ENCODE assay signal across 8 mouse cellular contexts in genomic region chr4:41554994-41555663, GRCm38 (mm10). TPM values are rescaled to one million over a fixed set of nuclear protein-coding genes. Genes with fewer than 3 reads are reported as not detected.
DNase-seq lines count a peak whose midpoint lies in the region; ATAC-seq lines count a peak whose summit lies in the region.

No protein-coding gene starts in this region.

- H3K36me3 ChIP-seq in hindbrain, embryonic 13.5 days = no peaks in the 10 kb centered on the region
- no peaks in the 10 kb centered on the region for H3K36me3 ChIP-seq in hindbrain, embryonic 11.5 days (ENCODE audit: control insufficient read depth, insufficient read depth, low read length)

- H3K9me3 ChIP-seq in hindbrain, embryonic 13.5 days = no peaks in the 10 kb centered on the region
- H3K9me3 ChIP-seq in hindbrain, embryonic 11.5 days (ENCODE audit: control insufficient read depth, low read length) = no peaks in the 10 kb centered on the region

- H3K4me3 ChIP-seq in hindbrain, embryonic 13.5 days = no peak overlapping the region
- H3K4me3 ChIP-seq in hindbrain, embryonic 11.5 days (ENCODE audit: low read depth, low read length) = no peak overlapping the region

- H3K27ac ChIP-seq in hindbrain, embryonic 13.5 days = peak overlapping the region; percentile 58
- no peak overlapping the region for H3K27ac ChIP-seq in hindbrain, embryonic 11.5 days (ENCODE audit: low read depth, low read length)

- no peak overlapping the region for H3K9ac ChIP-seq in hindbrain, embryonic 13.5 days
- H3K9ac ChIP-seq in hindbrain, embryonic 11.5 days (ENCODE audit: low read depth, low read length) = no peak overlapping the region

- H3K4me1 ChIP-seq in hindbrain, embryonic 13.5 days (replicated peaks) = peaks cover 41% of the 10 kb centered on the region
- no peaks in the 10 kb centered on the region for H3K4me1 ChIP-seq in hindbrain, embryonic 11.5 days (replicated peaks; ENCODE audit: control insufficient read depth, insufficient read depth, low read length)

- no peak for ATAC-seq in hindbrain, embryonic 13.5 days (ENCODE audit: low FRiP score)
- ATAC-seq in hindbrain, embryonic 11.5 days (ENCODE audit: low FRiP score) = no peak
- peak; percentile 82 for ATAC-seq in granulocyte monocyte progenitor cell, adult 5-6 weeks (replicated peaks; ENCODE audit: poor library complexity, severe bottlenecking)

- no peak for DNase-seq in hindbrain, embryonic 11.5 days (ENCODE audit: low spot score)
- DNase-seq in adrenal gland, adult 18-20 months (ENCODE audit: low spot score in 2 of 2) = peak; percentile 31 to 55
- peak; percentile 70 to 75 for DNase-seq in kidney, adult 8-10 months
- peak; percentile 89 for DNase-seq in lung, postnatal 14 days
- no peak for DNase-seq in right cerebral cortex, postnatal 25 days
- no peak for DNase-seq in B cell, adult 2 months

- WGBS in hindbrain, embryonic 13.5 days = 70% methylated on average over 14 of the region's 14 CpGs
- 82% methylated on average over 14 of the region's 14 CpGs for WGBS in hindbrain, embryonic 11.5 days

- no peaks in the 10 kb centered on the region for H3K27me3 ChIP-seq in hindbrain, embryonic 13.5 days
- no peaks in the 10 kb centered on the region for H3K27me3 ChIP-seq in hindbrain, embryonic 11.5 days (ENCODE audit: control insufficient read depth, insufficient read depth, low read length)

- no peak overlapping the region for H3K4me2 ChIP-seq in hindbrain, embryonic 13.5 days
- H3K4me2 ChIP-seq in hindbrain, embryonic 11.5 days (replicated peaks; ENCODE audit: low read depth, low read length) = no peak overlapping the region

RNA-seq across cellular contexts. Expression of gene Fam219a, which starts 14.2 kb away (rescaled TPM):
- 16.7 and 18.1 TPM in 2 replicates for polyA plus RNA-seq in hindbrain, embryonic 13.5 days (2015; fragmentation: Nextera tagmentation; extraction: Ambion mirVana)
- 11.8 and 17.6 TPM in 2 replicates for polyA plus RNA-seq in hindbrain, embryonic 11.5 days (2014; fragmentation: Nextera tagmentation; extraction: Ambion mirVana)
- 10 to 100 TPM; 15.7 to 20.2 TPM for total RNA-seq in adrenal gland, adult 18-20 months (2021)
- total RNA-seq in granulocyte monocyte progenitor cell, adult 5-6 weeks (2014; fragmentation: Nextera tagmentation) = 2.6 and 3.2 TPM in 2 replicates
- 0.26 and 1.9 TPM in 2 replicates for total RNA-seq in granulocyte monocyte progenitor cell, adult 5-6 weeks (2017)

RNA-seq across cellular contexts. Expression of gene Dnaic1, which starts 14.4 kb away (rescaled TPM):
- polyA plus RNA-seq in hindbrain, embryonic 13.5 days (2015; fragmentation: Nextera tagmentation; extraction: Ambion mirVana) = 3.2 and 5.0 TPM in 2 replicates
- 2.9 and 3.2 TPM in 2 replicates for polyA plus RNA-seq in hindbrain, embryonic 11.5 days (2014; fragmentation: Nextera tagmentation; extraction: Ambion mirVana)
- total RNA-seq in adrenal gland, adult 18-20 months (2021) = not detected
- not detected in 2 replicates for total RNA-seq in granulocyte monocyte progenitor cell, adult 5-6 weeks (2014; fragmentation: Nextera tagmentation)
- not detected in 2 replicates for total RNA-seq in granulocyte monocyte progenitor cell, adult 5-6 weeks (2017)

RNA-seq across cellular contexts. Expression of gene 1110017D15Rik, which starts 38.0 kb away (rescaled TPM):
- 9.8 and 17.9 TPM in 2 replicates for polyA plus RNA-seq in hindbrain, embryonic 13.5 days (2015; fragmentation: Nextera tagmentation; extraction: Ambion mirVana)
- polyA plus RNA-seq in hindbrain, embryonic 11.5 days (2014; fragmentation: Nextera tagmentation; extraction: Ambion mirVana) = 12.7 and 14.3 TPM in 2 replicates
- total RNA-seq in adrenal gland, adult 18-20 months (2021) = 1 to 10 TPM in 1 of 2 experiments, under 1 TPM in 1; 0.60 to 1.1 TPM
- 1.9 TPM in 1 of 2 replicates, not detected in the other for total RNA-seq in granulocyte monocyte progenitor cell, adult 5-6 weeks (2014; fragmentation: Nextera tagmentation)
- total RNA-seq in granulocyte monocyte progenitor cell, adult 5-6 weeks (2017) = not detected in 2 replicates

RNA-seq across cellular contexts. Expression of gene AI464131, which starts 52.3 kb away (rescaled TPM):
- polyA plus RNA-seq in hindbrain, embryonic 13.5 days (2015; fragmentation: Nextera tagmentation; extraction: Ambion mirVana) = 7.0 TPM in 2 replicates
- polyA plus RNA-seq in hindbrain, embryonic 11.5 days (2014; fragmentation: Nextera tagmentation; extraction: Ambion mirVana) = 8.3 and 10.9 TPM in 2 replicates
- total RNA-seq in adrenal gland, adult 18-20 months (2021) = 10 to 100 TPM; 11.6 to 12.4 TPM
- not detected in 2 replicates for total RNA-seq in granulocyte monocyte progenitor cell, adult 5-6 weeks (2014; fragmentation: Nextera tagmentation)
- total RNA-seq in granulocyte monocyte progenitor cell, adult 5-6 weeks (2017) = not detected in 2 replicates

Comparison
In these comparisons a context has a peak if more than half of its experiments do, and no peak if none do; other contexts are left out.
1. DNase-seq: peak in adrenal gland, adult 18-20 months (2 of 2), kidney, adult 8-10 months (2 of 2) and lung, postnatal 14 days (single experiment); none in hindbrain, embryonic 11.5 days (single experiment), right cerebral cortex, postnatal 25 days (single experiment) and B cell, adult 2 months (0 of 2).